Mouse (Mus musculus) liver, embryonic 15.5 days (tissue): Measurements from ENCODE around the gene Gm43738. TPM values are rescaled to one million over a fixed set of nuclear protein-coding genes. Genes with fewer than 3 reads are reported as not detected.

ENCODE experiments used
- polyA plus RNA-seq: library from polyadenylated mRNA; unstranded; fragments of >200 nt; fragmentation: Nextera tagmentation; extraction: Ambion mirVana; gene quantifications from 2 replicates; pipeline ENCODE4 v1.2.1, GENCODE M21; 2015

Gm43738 gene
- polyA plus RNA-seq, 1 experiment from 2014 or later = not detected

Other genes starting within 250 kb of the Gm43738 start
- 12.0 and 12.9 TPM in 2 replicates for gene Msto1, start 187.1 kb downstream of the Gm43738 start, polyA plus RNA-seq
- gene Ash1l, start 150.5 kb downstream of the Gm43738 start, polyA plus RNA-seq = 4.8 and 5.2 TPM in 2 replicates
- 84.3 and 88.9 TPM in 2 replicates for gene Dap3, start 149.9 kb downstream of the Gm43738 start, polyA plus RNA-seq
- 3.0 and 4.0 TPM in 2 replicates for gene Rusc1, start 7.8 kb downstream of the Gm43738 start, polyA plus RNA-seq
- gene Fdps, start 860 bp upstream of the Gm43738 start, polyA plus RNA-seq = 339 and 359 TPM in 2 replicates
- 102 and 104 TPM in 2 replicates for gene Pklr, start 35.0 kb upstream of the Gm43738 start, polyA plus RNA-seq
- 0.43 and 0.45 TPM in 2 replicates for gene Hcn3, start 59.1 kb upstream of the Gm43738 start, polyA plus RNA-seq
- gene Clk2, start 63.7 kb upstream of the Gm43738 start, polyA plus RNA-seq = 8.5 and 10.1 TPM in 2 replicates
- 53.0 and 53.7 TPM in 2 replicates for gene Scamp3, start 76.4 kb upstream of the Gm43738 start, polyA plus RNA-seq
- gene Fam189b, start 82.0 kb upstream of the Gm43738 start, polyA plus RNA-seq = 2.4 and 2.9 TPM in 2 replicates
- gene Gba, start 101.8 kb upstream of the Gm43738 start, polyA plus RNA-seq = 26.1 and 26.2 TPM in 2 replicates
- gene Thbs3, start 114.1 kb upstream of the Gm43738 start, polyA plus RNA-seq = 1.5 and 2.1 TPM in 2 replicates
- gene Mtx1, start 126.0 kb upstream of the Gm43738 start, polyA plus RNA-seq = 103 and 104 TPM in 2 replicates
- gene Muc1, start 128.0 kb upstream of the Gm43738 start, polyA plus RNA-seq = 0.50 TPM in 1 of 2 replicates, not detected in the other
- gene Krtcap2, start 144.9 kb upstream of the Gm43738 start, polyA plus RNA-seq = 116 and 126 TPM in 2 replicates
- gene Trim46, start 145.2 kb upstream of the Gm43738 start, polyA plus RNA-seq = 0.23 and 0.31 TPM in 2 replicates
- 45.4 and 54.4 TPM in 2 replicates for gene Dpm3, start 158.3 kb upstream of the Gm43738 start, polyA plus RNA-seq
- gene Slc50a1, start 169.5 kb upstream of the Gm43738 start, polyA plus RNA-seq = 17.5 and 17.8 TPM in 2 replicates
- gene Efna1, start 180.0 kb upstream of the Gm43738 start, polyA plus RNA-seq = 8.9 and 11.2 TPM in 2 replicates
- gene Efna3, start 221.9 kb upstream of the Gm43738 start, polyA plus RNA-seq = 0.18 and 0.58 TPM in 2 replicates
- gene Efna4, start 236.9 kb upstream of the Gm43738 start, polyA plus RNA-seq = 0.24 and 0.48 TPM in 2 replicates
- 8.8 and 12.7 TPM in 2 replicates for gene Adam15, start 248.9 kb upstream of the Gm43738 start, polyA plus RNA-seq